Mouse (Mus musculus): Measurements from ENCODE around the gene Kcnk6.

DNA sequence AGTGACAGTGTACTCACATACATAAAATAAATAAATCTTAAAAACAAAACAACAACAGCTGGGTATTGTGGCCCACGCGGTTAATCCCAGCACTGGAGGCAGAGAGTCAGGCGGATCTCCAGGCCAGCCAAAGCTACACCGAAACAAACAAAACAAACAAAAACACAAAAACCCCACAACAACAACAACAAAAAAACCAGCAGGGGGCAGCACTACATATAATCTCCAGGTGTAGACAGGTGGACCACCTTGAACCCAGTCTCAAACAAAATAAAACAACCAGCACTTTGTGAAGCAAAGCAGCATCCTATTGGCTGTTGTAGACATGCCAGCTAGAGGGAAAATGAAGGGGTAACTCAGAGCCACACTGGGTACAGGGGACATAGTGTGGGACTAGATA is 54.2 kb downstream of the Kcnk6 start:
- TF ChIP-seq POLR2A (IDR thresholded peaks at IDR 0.05; ENCODE audit: borderline replicate concordance, extremely low read depth, insufficient read depth, insufficient read length, poor library complexity, severe bottlenecking) (no peak), CTCF (IDR thresholded peaks at IDR 0.05; ENCODE audit: borderline replicate concordance, extremely low read depth, insufficient read depth, insufficient read length) (no peak)
